Mouse (Mus musculus): Measurements from ENCODE around the gene Napsa.

Gene Napsa

DNA sequence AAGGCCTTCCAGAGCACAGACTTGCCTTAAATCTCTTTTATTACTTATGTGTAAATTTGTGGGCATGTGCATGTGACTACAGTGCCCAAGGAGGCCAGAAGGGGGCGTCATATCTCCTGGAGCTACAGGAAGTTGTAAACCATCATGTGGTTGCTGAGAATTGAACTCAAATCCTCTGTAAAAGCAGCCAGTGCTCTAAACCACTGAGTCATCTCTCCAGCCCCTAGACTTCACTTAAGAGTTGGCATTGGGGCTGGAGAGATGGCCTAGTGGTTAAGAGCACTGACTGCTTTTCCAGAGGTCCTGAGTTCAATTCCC, 53.8 kb downstream of the Napsa start:
- no peak for DNase-seq (ENCODE audit: low read depth, low spot score)

DNA sequence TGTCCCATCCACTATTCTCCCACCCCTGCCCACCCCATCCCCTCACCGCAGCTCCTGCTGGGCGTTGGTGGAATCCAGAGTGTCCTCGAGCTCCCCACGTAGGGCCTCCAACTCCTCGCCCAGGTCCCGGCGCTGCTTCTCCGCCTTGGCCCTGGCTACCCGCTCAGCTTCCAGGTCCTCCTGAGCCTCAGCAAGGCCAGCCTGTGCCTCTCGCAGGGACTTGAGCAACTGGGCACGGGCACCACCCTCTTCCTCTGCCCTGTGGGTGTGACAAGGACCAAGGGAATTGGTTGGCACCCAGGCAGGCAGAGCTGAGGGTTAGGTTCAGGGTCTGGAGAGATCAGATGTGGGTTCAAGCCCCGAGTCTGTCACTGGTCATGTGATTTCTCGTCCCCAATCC, 54.8 kb downstream of the Napsa start:
- no peak for DNase-seq (ENCODE audit: low read depth, low spot score)

DNA sequence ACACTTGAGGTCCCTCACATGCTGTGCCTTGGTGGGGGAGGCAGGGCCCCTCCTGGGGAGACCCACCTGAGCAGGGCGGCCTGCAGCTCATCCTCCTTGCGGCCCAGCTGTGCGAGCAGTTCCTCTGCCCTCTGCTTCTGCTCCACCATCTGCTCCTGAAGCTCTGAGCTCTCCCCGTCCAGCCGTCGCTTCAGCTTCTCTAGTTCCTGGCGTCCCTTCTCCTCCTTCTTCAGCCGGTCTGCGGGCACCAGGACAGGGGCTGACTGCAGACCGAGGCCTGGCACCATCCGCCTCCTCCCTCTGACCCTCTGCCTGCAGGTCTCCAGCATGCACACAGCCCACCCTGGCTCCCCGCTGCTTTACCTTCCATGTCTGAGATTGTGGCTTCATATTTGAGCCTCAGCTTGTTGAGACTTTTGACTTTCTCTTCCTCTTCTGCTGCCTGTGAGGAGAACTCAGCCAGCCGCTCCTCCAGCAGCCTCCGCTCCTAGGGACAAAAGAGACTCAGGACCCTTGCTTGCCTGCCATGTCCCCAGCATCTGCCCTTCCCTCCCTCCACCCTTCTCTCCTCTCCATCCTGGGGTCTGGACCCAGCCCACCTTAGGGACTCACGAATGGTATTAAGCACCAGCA, 56.3 kb downstream of the Napsa start:
- DNase-seq (ENCODE audit: low read depth, low spot score), result peak; percentile 65

DNA sequence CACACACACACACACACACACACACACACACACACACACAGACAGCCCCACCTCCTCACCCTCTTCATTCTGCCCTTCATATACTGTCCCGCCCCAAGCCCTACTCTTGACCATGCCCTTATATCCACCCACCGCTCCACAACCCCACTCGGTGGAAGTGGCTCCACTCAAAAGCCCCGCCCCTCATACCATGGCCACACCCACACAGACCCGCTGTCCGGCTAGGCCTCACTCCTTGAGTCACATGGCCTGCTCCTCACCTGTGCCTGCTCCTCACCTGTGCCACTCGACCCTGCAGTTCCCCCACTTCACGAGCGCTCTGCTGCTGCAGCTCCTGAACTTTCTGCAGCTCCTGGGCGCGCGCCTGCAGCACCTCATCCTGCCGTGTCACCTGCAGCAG, 58.3 kb downstream of the Napsa start:
- DNase-seq (ENCODE audit: low read depth, low spot score), result no peak

DNA sequence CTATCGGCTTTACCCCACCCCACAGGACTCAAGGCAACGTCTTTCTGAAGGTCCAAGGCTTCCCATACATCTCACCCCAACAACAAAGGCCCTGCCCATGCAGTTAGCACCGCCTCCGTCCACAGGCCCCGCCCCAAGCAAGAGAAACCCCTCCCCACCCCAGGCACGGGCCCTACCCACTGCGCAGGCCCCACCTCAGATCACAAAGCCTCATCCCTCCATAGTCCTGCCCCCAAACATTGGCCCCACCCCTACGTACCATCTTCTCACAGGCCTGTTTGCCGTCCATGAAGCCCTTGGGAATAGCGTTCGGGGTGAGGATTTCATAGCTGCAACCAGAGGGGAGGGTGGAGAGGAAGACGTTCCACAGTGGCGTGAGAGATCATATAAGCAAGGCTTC, 60.5 kb downstream of the Napsa start:
- DNase-seq (ENCODE audit: low read depth, low spot score), result no peak

DNA sequence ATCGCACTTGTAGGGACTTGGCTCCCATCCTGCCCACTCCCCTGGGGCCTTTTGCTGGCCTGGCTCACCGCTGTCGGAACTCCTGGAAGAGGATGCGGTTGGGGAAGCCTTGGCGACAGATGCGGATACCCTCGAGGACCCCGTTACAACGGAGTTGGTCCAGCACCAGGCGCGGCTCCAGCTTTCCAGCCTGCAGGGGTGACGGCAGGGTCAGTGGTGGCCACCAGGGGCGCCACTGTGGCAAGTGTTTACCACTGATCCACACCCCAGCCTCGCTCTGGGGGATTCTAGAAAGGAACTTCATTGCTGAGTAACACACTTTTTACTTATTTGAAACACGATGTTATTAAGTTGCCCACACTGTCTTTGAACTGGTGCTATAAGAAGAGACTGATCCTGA, 61.2 kb downstream of the Napsa start:
- DNase-seq (ENCODE audit: low read depth, low spot score), result no peak
